Mouse (Mus musculus) T-helper 1 cell (primary cell): ENCODE measurements at regions not wholly inside any gene's neighbourhood (a gene's known extent, or its start where the extent isn't known, plus 50 kb on each side); places are given as distances from the start of the nearest gene placed in this dataset.

Source experiments
- in situ Hi-C: fragments of 300-600 bp; cut with MboI, MseI; formaldehyde crosslinking; loops from one replicate; pipeline ENCODE4 v1.15.1; 2025; ENCODE audit warnings: high pct_unique_total_duplicates

GRCm38 (mm10) chr3:148559752-148560460 is 430.4 kb downstream of the Adgrl2 start:
- in situ Hi-C loops = no loop called here

- in situ Hi-C loops = no loop called here
Observed at GRCm38 (mm10) chr3:148558592-148559157, 431.7 kb downstream of the Adgrl2 start.

GRCm38 (mm10) chr3:148555324-148555723 is 435.0 kb downstream of the Adgrl2 start:
- in situ Hi-C loops = no loop called here

- in situ Hi-C loops = no loop called here
Observed at GRCm38 (mm10) chr3:148550716-148551115, 439.6 kb downstream of the Adgrl2 start.

GRCm38 (mm10) chr3:148544929-148545328 is 445.4 kb downstream of the Adgrl2 start:
- in situ Hi-C loops = no loop called here

GRCm38 (mm10) chr3:148542217-148542616 is 448.1 kb downstream of the Adgrl2 start:
- in situ Hi-C loops = no loop called here

- in situ Hi-C loops = no loop called here
Observed at GRCm38 (mm10) chr3:148537669-148538271, 452.6 kb downstream of the Adgrl2 start.

- in situ Hi-C loops = no loop called here
Observed at GRCm38 (mm10) chr3:148529893-148530292, 460.5 kb downstream of the Adgrl2 start.

GRCm38 (mm10) chr3:148510381-148510780 is 480.0 kb downstream of the Adgrl2 start:
- in situ Hi-C loops = no loop called here

GRCm38 (mm10) chr3:148504928-148505327 is 485.4 kb downstream of the Adgrl2 start:
- in situ Hi-C loops = no loop called here

- in situ Hi-C loops = no loop called here
Observed at GRCm38 (mm10) chr3:148503432-148503831, 486.9 kb downstream of the Adgrl2 start.

GRCm38 (mm10) chr3:148501801-148502200 is 488.6 kb downstream of the Adgrl2 start:
- in situ Hi-C loops = no loop called here

- in situ Hi-C loops = no loop called here
Observed at GRCm38 (mm10) chr3:148496672-148497071, 493.7 kb downstream of the Adgrl2 start.

- in situ Hi-C loops = no loop called here
Observed at GRCm38 (mm10) chr3:148491287-148491686, 499.1 kb downstream of the Adgrl2 start.

- in situ Hi-C loops = no loop called here
Observed at GRCm38 (mm10) chr3:148489201-148489600, 501.2 kb downstream of the Adgrl2 start.

- in situ Hi-C loops = no loop called here
Observed at GRCm38 (mm10) chr3:148487949-148488348, 502.4 kb downstream of the Adgrl2 start.

GRCm38 (mm10) chr3:148475862-148476261 is 514.5 kb downstream of the Adgrl2 start:
- in situ Hi-C loops = no loop called here

- in situ Hi-C loops = no loop called here
Observed at GRCm38 (mm10) chr3:148472943-148473444, 517.4 kb downstream of the Adgrl2 start.

- in situ Hi-C loops = no loop called here
Observed at GRCm38 (mm10) chr3:148465456-148465855, 524.9 kb downstream of the Adgrl2 start.

- in situ Hi-C loops = no loop called here
Observed at GRCm38 (mm10) chr3:148462791-148463190, 527.6 kb downstream of the Adgrl2 start.

- in situ Hi-C loops = no loop called here
Observed at GRCm38 (mm10) chr3:148448888-148449287, 541.5 kb downstream of the Adgrl2 start.

GRCm38 (mm10) chr3:148448465-148448864 is 541.9 kb downstream of the Adgrl2 start:
- in situ Hi-C loops = no loop called here

- in situ Hi-C loops = no loop called here
Observed at GRCm38 (mm10) chr3:148446845-148447244, 543.5 kb downstream of the Adgrl2 start.
